Mouse (Mus musculus): ENCODE data around the gene Gm26897.

The Gm26897 gene

GRCm38 (mm10) chr5:111750092-111750491 is 16.4 kb downstream of the Gm26897 start:
- no peak for DNase-seq

DNA sequence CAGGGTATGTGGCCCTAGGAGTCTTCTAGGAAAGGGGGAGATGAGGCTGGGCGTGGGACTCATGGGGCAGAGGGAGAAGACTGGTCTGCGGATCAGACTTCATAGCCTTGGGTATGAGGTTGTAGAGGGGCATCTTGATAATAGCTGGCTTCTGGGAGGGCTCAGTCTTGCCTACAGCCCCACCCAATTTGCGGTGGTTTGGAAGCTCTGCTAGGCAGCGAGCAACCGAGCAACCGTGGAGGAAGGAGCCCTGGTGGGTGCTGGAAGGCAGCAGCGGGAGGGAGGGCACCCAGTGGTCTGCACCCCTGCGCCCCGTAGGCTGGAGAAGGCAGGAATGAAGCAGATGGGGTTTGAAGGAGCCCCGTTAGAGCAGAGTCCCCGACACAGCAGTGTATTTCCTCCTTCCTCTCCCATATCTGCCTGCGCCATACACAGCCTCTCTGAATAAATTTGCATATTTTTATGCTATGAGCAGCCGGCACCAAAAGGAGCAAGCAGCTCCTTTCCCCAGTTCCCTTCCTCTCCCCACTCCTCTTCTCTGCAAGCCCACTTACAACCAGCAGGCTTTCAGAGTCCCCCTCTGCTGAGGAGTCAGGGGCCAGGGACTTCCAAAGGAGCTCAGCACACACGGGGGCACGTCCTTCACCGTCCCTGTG is 20.9 kb downstream of the Gm26897 start:
- DNase-seq = no peak

DNA sequence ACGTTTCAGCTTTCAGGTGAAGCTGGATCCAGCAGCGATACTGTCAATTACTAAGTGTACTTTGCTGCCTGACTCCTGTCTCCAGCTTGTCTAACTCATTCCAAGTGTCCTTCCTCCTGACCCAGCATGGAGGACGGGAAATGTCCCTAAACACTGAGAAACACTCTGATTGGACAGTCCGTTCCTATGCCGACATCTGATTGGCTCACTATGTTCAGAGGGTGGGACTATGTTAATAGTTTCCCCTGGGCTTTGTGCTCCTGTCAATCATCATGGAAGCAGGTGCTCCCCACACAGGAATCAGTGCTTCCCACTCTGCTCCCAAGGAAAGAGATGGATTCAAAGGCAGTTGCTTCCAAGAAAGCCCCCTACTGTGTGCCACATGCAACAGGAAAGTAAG is 21.6 kb downstream of the Gm26897 start:
- DNase-seq = no peak

DNA sequence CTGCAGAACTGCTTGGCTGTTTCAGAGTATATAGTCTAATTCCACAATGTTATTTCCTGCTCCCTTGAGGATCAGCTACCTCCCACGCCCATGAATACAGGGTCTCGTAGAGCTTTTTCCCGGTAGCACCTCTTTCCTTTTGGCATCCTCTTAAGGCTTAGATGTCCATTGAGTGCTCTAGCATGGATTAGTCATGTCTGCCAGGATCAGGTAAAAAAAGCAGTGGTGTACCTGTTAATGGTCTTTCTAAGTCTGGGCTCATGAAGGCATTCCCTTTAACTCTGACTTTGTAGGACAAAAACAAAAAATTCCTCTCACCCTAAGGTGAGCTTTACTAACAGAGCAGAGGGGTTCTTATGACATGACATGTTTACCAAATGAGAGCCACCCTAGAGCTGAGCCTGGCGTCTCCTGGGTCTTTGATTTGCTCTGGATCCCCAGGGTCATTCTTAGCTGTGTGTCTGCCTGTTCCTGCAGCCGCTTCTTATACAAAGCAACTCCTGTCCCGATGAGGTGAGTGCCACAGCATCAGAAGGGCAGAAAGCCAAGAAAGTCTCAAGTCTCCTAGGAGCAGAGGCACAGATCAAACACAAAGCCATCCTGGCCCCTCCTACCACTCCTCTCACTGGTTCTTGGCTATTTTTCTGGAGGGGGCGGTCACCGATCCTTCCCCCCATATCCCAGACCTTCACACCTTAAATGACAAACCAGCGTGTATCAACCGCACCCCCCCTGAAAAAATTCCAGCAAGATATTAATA is 27.2 kb downstream of the Gm26897 start:
- no peak for DNase-seq

GRCm38 (mm10) chr5:111761574-111761973 is 27.9 kb downstream of the Gm26897 start:
- DNase-seq = no peak

GRCm38 (mm10) chr5:111762085-111762484 is 28.4 kb downstream of the Gm26897 start:
- DNase-seq = peak; percentile 82

DNA sequence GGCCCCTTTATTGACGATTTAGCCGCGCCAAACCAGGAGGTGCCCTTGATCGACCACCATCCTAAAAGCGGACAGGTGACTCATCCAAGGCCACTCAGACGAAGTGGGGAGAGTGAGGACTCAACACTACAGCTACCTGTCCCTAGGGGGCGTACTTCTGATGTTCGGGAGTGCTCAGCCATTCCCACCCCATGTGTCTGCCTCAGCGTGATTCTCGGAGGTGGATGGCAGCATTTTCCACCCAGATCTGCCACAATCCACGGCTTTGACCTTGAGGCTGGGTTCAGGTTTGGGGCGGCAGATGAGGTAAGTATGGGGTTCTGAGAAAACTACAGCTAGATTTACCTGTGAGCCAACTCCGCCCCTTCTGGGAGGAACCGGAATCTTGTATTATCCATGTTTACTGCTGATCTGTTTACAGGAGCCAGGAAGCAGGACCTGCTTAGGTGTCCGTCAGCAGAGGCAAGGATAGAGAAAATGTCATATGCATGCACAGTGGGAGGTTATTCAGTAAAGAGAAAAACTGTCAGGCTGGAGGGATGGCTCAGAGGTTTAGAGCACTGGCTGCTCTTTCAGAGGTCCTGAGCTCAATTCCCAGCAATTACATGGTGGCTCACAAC is 32.1 kb downstream of the Gm26897 start:
- DNase-seq = no peak

- no peak for DNase-seq
Measured at GRCm38 (mm10) chr5:111766696-111767095, 33.0 kb downstream of the Gm26897 start.

DNA sequence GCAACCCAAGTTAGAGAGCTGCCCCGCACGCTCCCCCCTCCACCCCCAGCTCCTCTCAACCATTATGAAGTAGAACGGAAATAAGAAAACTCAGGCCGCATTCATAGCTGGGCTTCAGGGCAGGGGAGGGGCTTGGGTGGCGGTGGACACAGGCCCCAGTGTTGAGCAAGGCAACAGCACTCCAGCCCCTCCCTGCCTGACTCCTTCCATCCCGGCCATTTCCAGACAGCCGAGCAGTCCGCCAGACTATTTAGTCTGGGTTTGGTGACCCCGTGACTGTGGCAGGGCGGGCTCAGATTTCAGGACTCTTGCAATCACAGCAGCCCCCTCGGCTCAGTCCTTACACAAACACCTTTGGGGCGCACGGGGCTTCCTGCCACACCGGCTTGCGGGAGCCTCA is 36.5 kb downstream of the Gm26897 start:
- no peak for DNase-seq

DNA sequence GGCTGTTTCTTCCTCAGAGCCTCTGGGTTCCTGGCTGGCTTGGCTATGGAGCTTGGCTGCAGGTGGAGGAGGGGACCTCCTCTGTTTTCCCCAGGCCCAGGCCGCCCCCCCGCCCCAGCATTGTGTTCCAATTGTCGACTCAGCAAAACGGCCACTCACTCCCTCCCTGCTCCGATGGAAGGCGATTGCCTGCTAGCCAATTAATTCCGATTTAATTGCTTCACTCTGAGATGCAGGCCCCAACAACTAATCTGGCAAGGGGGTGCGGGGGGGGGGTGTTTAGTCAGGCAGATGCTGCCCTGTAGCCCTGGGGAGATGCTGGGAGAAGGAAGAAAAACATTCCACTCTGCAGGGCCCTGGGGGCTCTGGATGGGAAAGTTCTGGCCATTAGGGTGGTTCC is 38.4 kb downstream of the Gm26897 start:
- DNase-seq = no peak

- DNase-seq = no peak
Measured at GRCm38 (mm10) chr5:111772591-111773406, 39.1 kb downstream of the Gm26897 start.

- DNase-seq = no peak
Measured at GRCm38 (mm10) chr5:111773407-111773733, 39.6 kb downstream of the Gm26897 start.

GRCm38 (mm10) chr5:111776246-111776645 is 42.5 kb downstream of the Gm26897 start:
- DNase-seq = no peak

- no peak for DNase-seq
Measured at GRCm38 (mm10) chr5:111778093-111778492, 44.4 kb downstream of the Gm26897 start.

GRCm38 (mm10) chr5:111779776-111780485 is 46.2 kb downstream of the Gm26897 start:
- DNase-seq = no peak

Measured in right cerebral cortex, postnatal 14 days (tissue).